Mouse (Mus musculus): ENCODE data around the gene Tfb2m. TPM values are rescaled to one million over a fixed set of nuclear protein-coding genes. Genes with fewer than 3 reads are reported as not detected.
A peak's percentile ranks its signal among the peaks of the same experiment; 100 is the strongest.

Gene Tfb2m
- polyA plus RNA-seq, 1 experiment from 2014 or later, result 30.5 TPM

- ATAC-seq (ENCODE audit: borderline replicate concordance, extremely low read depth, low FRiP score, low TSS enrichment), result peak; percentile 84
- Histone ChIP-seq H3K36me3 (no peaks in the 10 kb centered on the region), H3K9ac (peak within 1 kb of the TSS; percentile 58), H3K4me2 (peak within 1 kb of the TSS; percentile 94), H3K27me3 (no peaks in the 10 kb centered on the region), H3K27ac (peak within 1 kb of the TSS; percentile 17; the same call in 1 of the 2 replicates), H3K9me3 (no peaks in the 10 kb centered on the region), H3K4me3 (peak within 1 kb of the TSS; percentile 63), H3K4me1 (no peaks in the 10 kb centered on the region)
- WGBS, result 7% methylated on average over 39 of the region's 39 CpGs
Observed at GRCm38 (mm10) chr1:179517713-179518465, 28.2 kb downstream of the Tfb2m start, which contains the start of gene Smyd3. Gene Smyd3 (minus strand): TSS chr1:179518041.

GRCm38 (mm10) chr1:179516941-179517712 lies 28.9 kb downstream of the Tfb2m start:
- Histone ChIP-seq H3K27ac (peak overlapping the region; percentile 17; the same call in 1 of the 2 replicates), H3K9me3 (no peaks in the 10 kb centered on the region), H3K4me3 (peak overlapping the region; percentile 63), H3K9ac (peak overlapping the region; percentile 58), H3K4me2 (peak overlapping the region; percentile 94), H3K27me3 (no peaks in the 10 kb centered on the region), H3K4me1 (no peaks in the 10 kb centered on the region), H3K36me3 (no peaks in the 10 kb centered on the region)
- whole genome bisulfite sequencing, result under 1% methylated on average over 21 of the region's 21 CpGs
- ATAC-seq (ENCODE audit: borderline replicate concordance, extremely low read depth, low FRiP score, low TSS enrichment), result peak; percentile 75; the same call in 1 of the 2 replicates

- Histone ChIP-seq H3K9me3 (no peaks in the 10 kb centered on the region), H3K27me3 (no peaks in the 10 kb centered on the region), H3K4me1 (no peaks in the 10 kb centered on the region), H3K9ac (no peak overlapping the region), H3K4me2 (no peak overlapping the region), H3K36me3 (no peaks in the 10 kb centered on the region), H3K4me3 (no peak overlapping the region), H3K27ac (no peak overlapping the region)
- WGBS, result 78% methylated on average over 7 of the region's 7 CpGs
- no peak for ATAC-seq (ENCODE audit: borderline replicate concordance, extremely low read depth, low FRiP score, low TSS enrichment)
Observed at GRCm38 (mm10) chr1:179511895-179512294, 34.2 kb downstream of the Tfb2m start.

- no peaks in the 10 kb centered on the region for H3K9me3 ChIP-seq
- 0 out of 2 replicates have a peak, but pooled peaks cover 2% of the 10 kb centered on the region for H3K4me1 ChIP-seq
- no peak for ATAC-seq (ENCODE audit: borderline replicate concordance, extremely low read depth, low FRiP score, low TSS enrichment)
- no peak overlapping the region for H3K9ac ChIP-seq
- no peaks in the 10 kb centered on the region for H3K36me3 ChIP-seq
- 75% methylated on average over 13 of the region's 13 CpGs for WGBS
- no peaks in the 10 kb centered on the region for H3K27me3 ChIP-seq
- H3K4me2 ChIP-seq, result no peak overlapping the region
- H3K4me3 ChIP-seq, result no peak overlapping the region
- no peak overlapping the region for H3K27ac ChIP-seq
Observed at GRCm38 (mm10) chr1:179510546-179511340, 35.3 kb downstream of the Tfb2m start.

GRCm38 (mm10) chr1:179506530-179507315 lies 39.3 kb downstream of the Tfb2m start:
- Histone ChIP-seq H3K4me3 (no peak overlapping the region), H3K4me2 (no peak overlapping the region), H3K27ac (no peak overlapping the region), H3K9me3 (no peaks in the 10 kb centered on the region), H3K36me3 (no peaks in the 10 kb centered on the region), H3K9ac (no peak overlapping the region), H3K27me3 (no peaks in the 10 kb centered on the region), H3K4me1 (0 out of 2 replicates have a peak, but pooled peaks cover 2% of the 10 kb centered on the region)
- WGBS, result 53% methylated on average over 9 of the region's 9 CpGs
- ATAC-seq (ENCODE audit: borderline replicate concordance, extremely low read depth, low FRiP score, low TSS enrichment), result no peak

- Histone ChIP-seq H3K36me3 (no peaks in the 10 kb centered on the region), H3K27ac (no peak overlapping the region), H3K4me2 (no peak overlapping the region), H3K4me1 (0 out of 2 replicates have a peak, but pooled peaks cover 2% of the 10 kb centered on the region), H3K9ac (no peak overlapping the region), H3K4me3 (no peak overlapping the region), H3K9me3 (no peaks in the 10 kb centered on the region), H3K27me3 (no peaks in the 10 kb centered on the region)
- WGBS, result 14% methylated on average over 3 of the region's 3 CpGs
- no peak for ATAC-seq (ENCODE audit: borderline replicate concordance, extremely low read depth, low FRiP score, low TSS enrichment)
Observed at GRCm38 (mm10) chr1:179502565-179502964, 43.5 kb downstream of the Tfb2m start.

- H3K9ac ChIP-seq, result no peak overlapping the region
- no peaks in the 10 kb centered on the region for H3K36me3 ChIP-seq
- no peaks in the 10 kb centered on the region for H3K4me1 ChIP-seq
- peak; percentile 42; the same call in 1 of the 2 replicates for ATAC-seq (ENCODE audit: borderline replicate concordance, extremely low read depth, low FRiP score, low TSS enrichment)
- H3K4me2 ChIP-seq, result no peak overlapping the region
- H3K9me3 ChIP-seq, result no peaks in the 10 kb centered on the region
- H3K4me3 ChIP-seq, result no peak overlapping the region
- H3K27ac ChIP-seq, result no peak overlapping the region; the same call in 1 of the 2 replicates
- no peaks in the 10 kb centered on the region for H3K27me3 ChIP-seq
- 55% methylated on average over 3 of the region's 3 CpGs for whole genome bisulfite sequencing
Observed at GRCm38 (mm10) chr1:179499257-179499656, 46.8 kb downstream of the Tfb2m start.

- no peaks in the 10 kb centered on the region for H3K4me1 ChIP-seq
- no peaks in the 10 kb centered on the region for H3K36me3 ChIP-seq
- WGBS, result 79% methylated on average over 5 of the region's 5 CpGs
- H3K27ac ChIP-seq, result no peak overlapping the region
- H3K9ac ChIP-seq, result no peak overlapping the region
- no peaks in the 10 kb centered on the region for H3K9me3 ChIP-seq
- H3K27me3 ChIP-seq, result no peaks in the 10 kb centered on the region
- ATAC-seq (ENCODE audit: borderline replicate concordance, extremely low read depth, low FRiP score, low TSS enrichment), result no peak
- H3K4me2 ChIP-seq, result no peak overlapping the region
- no peak overlapping the region for H3K4me3 ChIP-seq
Observed at GRCm38 (mm10) chr1:179492908-179493307, 53.2 kb downstream of the Tfb2m start.

- no peak overlapping the region for H3K9ac ChIP-seq
- no peak overlapping the region for H3K4me2 ChIP-seq
- WGBS, result 88% methylated on average over 5 of the region's 5 CpGs
- H3K4me3 ChIP-seq, result no peak overlapping the region
- no peaks in the 10 kb centered on the region for H3K36me3 ChIP-seq
- H3K9me3 ChIP-seq, result no peaks in the 10 kb centered on the region
- ATAC-seq (ENCODE audit: borderline replicate concordance, extremely low read depth, low FRiP score, low TSS enrichment), result no peak
- no peak overlapping the region for H3K27ac ChIP-seq
- H3K4me1 ChIP-seq, result peaks cover 9% of the 10 kb centered on the region; the same call in 1 of the 2 replicates
- H3K27me3 ChIP-seq, result no peaks in the 10 kb centered on the region
Observed at GRCm38 (mm10) chr1:179488520-179488919, 57.5 kb downstream of the Tfb2m start.

- no peak for ATAC-seq (ENCODE audit: borderline replicate concordance, extremely low read depth, low FRiP score, low TSS enrichment)
- WGBS, result 59% methylated on average over 5 of the region's 5 CpGs
- Histone ChIP-seq H3K4me2 (no peak overlapping the region), H3K36me3 (no peaks in the 10 kb centered on the region), H3K4me3 (no peak overlapping the region), H3K9me3 (no peaks in the 10 kb centered on the region), H3K27ac (no peak overlapping the region), H3K4me1 (peaks cover 9% of the 10 kb centered on the region; the same call in 1 of the 2 replicates), H3K9ac (no peak overlapping the region), H3K27me3 (no peaks in the 10 kb centered on the region)
Observed at GRCm38 (mm10) chr1:179487990-179488389, 58.1 kb downstream of the Tfb2m start.

- no peaks in the 10 kb centered on the region for H3K36me3 ChIP-seq
- H3K9ac ChIP-seq, result no peak overlapping the region
- H3K27ac ChIP-seq, result no peak overlapping the region
- no peak for ATAC-seq (ENCODE audit: borderline replicate concordance, extremely low read depth, low FRiP score, low TSS enrichment)
- WGBS, result 84% methylated on average over 2 of the region's 2 CpGs
- no peaks in the 10 kb centered on the region for H3K27me3 ChIP-seq
- peaks cover 9% of the 10 kb centered on the region; the same call in 1 of the 2 replicates for H3K4me1 ChIP-seq
- no peak overlapping the region for H3K4me2 ChIP-seq
- H3K9me3 ChIP-seq, result no peaks in the 10 kb centered on the region
- no peak overlapping the region for H3K4me3 ChIP-seq
Observed at GRCm38 (mm10) chr1:179487238-179487637, 58.8 kb downstream of the Tfb2m start.
